Mouse (Mus musculus): ENCODE data around the gene Rhbdf2.

Rhbdf2 gene

DNA sequence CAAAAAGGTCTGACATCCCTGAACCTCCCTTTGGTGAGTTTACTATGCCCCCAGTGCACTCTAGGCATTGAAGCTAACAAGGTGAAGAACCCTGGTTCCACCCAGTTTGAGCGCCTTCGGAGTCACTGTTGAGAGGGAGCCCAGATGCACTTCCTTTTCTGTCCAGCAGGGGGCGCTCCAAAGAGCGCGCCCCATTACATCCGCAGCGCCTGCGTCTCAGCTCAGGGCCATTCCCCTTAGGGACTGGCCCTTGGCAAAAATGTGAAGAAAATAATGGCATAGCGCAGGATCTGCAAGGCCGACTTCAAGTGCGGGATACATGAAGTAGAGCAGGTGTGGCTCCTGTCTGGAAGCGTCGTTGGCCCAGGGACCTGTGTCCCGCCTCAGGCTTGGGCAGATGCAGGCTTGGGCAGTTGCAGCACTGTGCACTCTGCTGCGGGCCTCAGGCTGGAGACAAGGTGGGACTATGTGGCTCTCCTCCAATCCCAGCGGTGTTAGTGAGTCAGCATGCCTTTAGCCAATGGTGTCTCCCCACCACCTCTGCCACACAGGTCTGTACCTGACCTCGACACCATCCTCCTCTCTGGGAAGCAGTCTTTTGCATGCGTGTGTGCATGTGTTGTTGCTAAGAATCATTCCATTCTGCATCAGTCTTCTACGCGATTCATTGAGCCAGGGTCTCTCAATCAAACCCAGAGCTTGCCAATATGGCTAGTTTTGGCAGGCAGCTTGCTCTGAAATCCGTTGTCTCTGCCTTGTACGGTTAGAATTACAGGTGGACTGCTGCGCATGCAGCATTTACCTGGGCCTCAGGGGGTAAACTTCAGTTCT lies 39.8 kb downstream of the Rhbdf2 start:
- DNase-seq (ENCODE audit: low read depth, low spot score) = peak; percentile 91

DNA sequence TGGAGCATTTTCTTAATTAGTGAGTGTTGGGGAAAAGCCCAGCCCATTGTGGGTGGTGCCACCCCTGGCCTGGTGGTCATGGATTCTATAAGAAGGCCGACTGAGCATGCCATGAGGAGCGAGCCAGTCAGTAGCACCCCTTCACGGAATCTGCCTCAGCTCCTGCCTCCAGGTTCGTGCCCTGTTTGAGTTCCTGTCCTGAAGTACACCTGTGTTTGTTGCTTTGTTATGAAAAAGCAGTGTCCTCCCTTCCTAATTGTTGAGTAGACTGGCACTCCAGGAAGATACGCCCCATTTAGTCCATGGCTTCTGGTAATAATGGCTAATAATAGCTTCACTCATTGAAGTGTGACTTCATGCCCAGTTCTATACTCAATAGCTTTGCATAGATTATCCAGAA lies 40.5 kb downstream of the Rhbdf2 start, which contains the start of gene Aanat:
Aanat (plus strand) TSS at position 123 of the 400 bp plus-strand sequence.
- no peak for DNase-seq (ENCODE audit: low read depth, low spot score)

DNA sequence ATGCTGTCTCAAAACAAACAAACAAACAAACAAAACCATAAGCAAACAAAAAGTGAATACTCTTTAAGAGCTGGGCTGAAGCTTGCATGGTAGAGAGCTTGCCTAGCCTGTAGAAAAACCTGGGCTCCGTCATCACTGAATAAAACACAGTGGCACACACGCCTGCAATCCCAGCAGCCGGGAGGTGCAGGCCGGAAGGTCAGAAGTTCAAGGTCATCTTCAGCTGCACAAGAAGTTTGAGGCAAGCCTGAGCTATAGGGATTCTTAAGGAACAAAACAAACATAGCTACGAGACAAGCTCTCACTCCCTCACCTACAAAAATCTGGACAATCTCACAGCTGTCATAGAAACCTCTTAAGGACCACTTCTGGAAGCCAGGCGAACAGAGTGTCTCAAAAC lies 41.1 kb downstream of the Rhbdf2 start:
- DNase-seq (ENCODE audit: low read depth, low spot score) = peak; percentile 72

DNA sequence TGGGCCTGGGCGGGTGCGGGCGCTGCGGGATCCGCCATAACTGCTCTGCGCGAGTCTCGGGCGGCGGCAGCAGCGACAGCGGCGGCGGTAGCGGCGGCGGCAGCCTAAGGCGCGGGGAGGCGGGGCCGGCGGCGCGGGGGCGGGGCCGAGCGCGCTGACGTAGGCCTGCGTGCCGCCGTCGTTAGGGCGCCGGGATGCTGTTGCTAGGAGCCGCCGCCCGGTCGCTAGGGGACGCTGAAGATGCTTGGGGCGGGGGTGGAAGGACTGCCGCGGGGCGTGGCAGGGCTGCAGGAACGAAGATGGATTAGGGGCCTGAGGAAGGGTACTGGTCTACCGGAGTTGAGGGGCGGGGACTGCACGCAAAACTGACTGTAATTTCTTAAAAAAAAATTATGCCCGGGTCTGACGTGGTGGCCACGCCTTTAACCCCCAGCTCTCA lies 45.4 kb downstream of the Rhbdf2 start, which contains the start of gene Ube2o:
Ube2o (minus strand) TSS at position 72 of the 439 bp plus-strand sequence.
- peak; percentile 93 for DNase-seq (ENCODE audit: low read depth, low spot score)

DNA sequence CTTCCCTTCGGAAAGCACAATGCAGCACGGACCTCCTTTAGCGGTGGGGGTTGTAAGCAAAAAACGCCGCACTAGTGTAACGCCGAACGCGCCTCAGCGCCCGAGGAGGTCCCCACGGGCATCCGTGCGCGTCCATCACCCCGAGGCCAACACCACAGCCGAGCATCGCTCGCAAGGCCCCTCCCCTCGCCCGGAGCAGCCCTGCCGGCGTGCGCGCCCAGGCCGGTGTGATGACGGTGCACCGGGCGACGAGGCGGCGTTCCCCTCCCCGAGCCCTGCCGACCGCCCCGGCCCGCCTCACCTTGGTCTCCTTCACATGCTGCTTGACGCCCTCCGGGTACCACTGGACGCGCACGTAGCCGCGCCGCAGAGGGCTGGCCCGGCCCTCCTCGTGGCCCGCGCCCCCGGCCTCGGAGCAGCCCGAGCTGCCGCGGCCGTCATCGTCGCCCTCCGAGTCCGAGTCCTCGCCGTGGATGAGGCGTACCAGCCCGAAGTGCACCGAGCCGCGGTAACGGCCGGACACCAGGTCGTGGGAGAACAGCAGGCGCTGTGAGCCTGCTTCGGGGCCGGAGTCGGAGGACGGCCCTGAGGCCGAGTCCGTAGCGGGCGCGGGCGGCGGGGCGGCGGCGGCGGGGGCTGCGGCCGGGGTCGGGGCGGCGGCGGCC lies 46.0 kb downstream of the Rhbdf2 start:
- peak; percentile 46 for DNase-seq (ENCODE audit: low read depth, low spot score)

DNA sequence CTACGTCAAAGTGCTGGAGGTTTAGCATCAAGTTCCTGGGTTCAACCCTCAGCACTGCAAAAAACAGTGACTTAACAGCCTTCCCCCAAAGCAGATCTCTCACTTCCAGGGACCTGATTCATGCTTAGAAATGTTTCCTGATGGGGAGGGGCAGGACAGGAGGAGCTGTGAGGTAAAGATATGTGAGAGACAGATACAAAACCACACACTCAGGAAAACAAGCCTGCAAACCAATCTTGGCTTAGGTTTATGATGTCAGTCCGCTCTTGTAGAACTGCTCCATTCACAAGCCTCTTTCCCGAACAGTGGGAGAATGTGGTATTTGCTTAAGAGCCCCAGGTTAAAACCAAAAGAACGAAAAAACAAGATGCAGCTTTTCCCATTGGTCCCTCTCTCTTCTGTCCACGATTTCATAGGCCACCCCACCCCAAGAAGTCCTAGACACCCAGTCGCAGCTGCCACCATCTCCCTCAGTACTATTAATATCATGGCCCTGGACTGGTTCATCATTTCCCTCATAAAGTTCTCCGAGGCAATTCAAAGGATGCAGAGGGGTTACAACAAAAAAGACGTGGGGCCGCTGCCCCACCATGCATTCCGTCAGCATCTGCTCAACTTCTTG lies 46.7 kb downstream of the Rhbdf2 start:
- no peak for DNase-seq (ENCODE audit: low read depth, low spot score)

DNA sequence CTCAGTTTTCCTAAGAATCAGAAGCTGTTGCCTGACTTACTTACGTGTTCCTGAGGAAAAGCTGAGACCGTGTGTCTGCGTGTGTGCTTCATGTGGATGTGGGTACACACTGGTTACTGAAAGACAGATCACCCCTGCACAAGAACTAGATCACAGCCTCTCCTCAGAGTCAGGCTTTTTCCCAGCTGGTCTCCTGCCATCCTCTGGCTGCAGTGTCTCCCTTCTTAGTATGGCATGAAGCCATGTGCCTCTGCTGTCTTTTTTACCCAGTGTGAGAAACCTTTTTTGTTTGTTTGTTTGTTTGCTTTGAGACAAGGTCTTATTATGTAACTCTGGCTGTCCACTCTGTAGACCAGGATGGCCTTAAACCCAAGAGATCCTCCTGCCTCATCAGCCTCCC lies 47.5 kb downstream of the Rhbdf2 start:
- no peak for DNase-seq (ENCODE audit: low read depth, low spot score)

DNA sequence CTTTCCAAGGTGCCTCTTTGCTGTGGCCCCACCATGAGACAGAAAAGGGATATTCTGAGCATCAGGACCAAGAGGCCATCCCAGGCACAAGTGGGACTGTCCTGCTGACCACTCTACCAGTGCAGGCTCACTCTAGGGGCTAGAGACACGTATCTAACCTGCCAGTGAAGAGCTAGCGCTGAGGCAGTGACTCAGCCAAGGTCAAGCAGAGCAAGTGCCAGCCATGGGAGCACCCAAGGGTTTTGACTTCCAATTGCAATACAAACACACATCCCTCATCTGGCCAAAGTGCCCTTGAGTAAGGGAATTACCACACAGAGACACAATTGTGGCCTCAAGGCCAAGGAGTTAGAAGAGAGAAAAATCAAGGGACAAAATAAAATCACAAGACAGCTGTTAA lies 51.4 kb downstream of the Rhbdf2 start:
- no peak for DNase-seq (ENCODE audit: low read depth, low spot score)

DNA sequence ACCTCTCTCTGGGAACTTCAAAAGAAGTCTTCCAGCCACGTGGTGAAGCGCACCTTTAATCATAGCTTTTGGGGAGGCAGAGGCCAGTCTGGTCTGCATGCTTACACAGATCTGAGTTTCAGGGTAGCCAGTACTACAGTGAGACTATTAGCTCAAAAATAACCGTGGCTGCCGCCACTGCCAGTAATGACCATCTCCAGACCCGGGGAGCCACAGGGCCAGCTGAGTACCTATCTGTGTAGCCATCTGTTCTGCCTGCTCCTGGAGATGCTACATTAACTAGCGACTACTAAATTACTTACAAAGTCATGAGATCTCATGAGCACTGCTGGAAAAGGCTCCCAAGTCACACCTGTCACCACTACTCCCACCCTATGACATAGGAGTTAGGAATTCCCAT lies 51.8 kb downstream of the Rhbdf2 start:
- no peak for DNase-seq (ENCODE audit: low read depth, low spot score)

DNA sequence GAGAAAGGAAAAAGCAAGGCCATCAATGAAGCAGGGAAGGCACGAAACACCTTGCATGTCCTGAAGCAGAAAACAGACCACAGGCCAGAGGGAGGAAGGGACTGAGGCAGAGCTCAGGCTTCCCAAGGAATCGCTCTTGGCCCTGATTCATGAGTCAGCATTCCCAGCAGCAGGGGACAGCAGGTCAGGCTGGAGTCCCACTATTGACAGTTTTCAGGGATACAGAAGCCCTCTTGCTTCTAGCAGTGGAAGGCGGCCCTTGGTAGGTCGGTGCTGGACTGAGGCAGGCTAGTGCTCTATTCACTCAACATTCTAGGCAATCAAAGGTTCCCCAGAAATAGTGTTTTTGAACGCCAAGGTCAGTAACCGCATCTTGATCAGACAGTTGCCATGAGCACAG lies 52.3 kb downstream of the Rhbdf2 start:
- no peak for DNase-seq (ENCODE audit: low read depth, low spot score)

DNA sequence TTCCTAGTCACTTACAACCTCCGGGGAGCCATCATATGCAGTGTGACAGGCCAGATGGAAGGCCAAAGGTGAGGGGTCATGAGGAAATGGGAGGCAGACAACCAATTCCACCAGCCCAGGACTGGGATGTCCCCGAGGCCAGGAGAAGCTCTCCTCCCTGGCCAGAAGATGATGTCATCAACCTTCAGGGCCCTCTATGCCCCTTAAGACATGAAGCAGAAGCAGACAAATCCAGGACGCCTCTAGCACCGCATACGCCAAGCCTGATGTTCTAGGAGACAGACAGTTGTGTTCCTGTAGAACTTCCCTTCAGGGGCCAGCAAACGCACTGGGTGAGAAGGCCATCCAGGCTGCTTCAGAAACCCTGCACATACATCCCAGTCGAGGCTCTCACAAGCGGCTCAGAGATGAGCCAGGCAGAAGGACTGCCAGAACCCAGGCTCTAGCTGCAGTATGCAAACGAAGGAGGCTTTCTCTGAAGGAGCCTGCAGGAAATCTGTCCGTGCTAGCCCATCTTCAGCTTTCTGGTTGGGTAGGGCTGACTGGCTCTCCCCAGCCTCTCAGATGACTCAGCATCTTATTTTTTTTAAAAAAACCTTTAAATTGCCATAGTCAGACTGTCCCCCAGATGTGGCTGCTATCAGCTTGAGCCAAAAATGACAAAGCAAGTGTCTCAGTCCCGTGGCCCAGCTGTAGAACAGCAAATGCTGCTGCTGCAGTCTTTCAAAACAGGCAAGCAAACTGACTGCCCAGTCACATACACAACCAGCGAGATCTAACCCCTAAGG lies 53.9 kb downstream of the Rhbdf2 start:
- DNase-seq (ENCODE audit: low read depth, low spot score) = no peak

DNA sequence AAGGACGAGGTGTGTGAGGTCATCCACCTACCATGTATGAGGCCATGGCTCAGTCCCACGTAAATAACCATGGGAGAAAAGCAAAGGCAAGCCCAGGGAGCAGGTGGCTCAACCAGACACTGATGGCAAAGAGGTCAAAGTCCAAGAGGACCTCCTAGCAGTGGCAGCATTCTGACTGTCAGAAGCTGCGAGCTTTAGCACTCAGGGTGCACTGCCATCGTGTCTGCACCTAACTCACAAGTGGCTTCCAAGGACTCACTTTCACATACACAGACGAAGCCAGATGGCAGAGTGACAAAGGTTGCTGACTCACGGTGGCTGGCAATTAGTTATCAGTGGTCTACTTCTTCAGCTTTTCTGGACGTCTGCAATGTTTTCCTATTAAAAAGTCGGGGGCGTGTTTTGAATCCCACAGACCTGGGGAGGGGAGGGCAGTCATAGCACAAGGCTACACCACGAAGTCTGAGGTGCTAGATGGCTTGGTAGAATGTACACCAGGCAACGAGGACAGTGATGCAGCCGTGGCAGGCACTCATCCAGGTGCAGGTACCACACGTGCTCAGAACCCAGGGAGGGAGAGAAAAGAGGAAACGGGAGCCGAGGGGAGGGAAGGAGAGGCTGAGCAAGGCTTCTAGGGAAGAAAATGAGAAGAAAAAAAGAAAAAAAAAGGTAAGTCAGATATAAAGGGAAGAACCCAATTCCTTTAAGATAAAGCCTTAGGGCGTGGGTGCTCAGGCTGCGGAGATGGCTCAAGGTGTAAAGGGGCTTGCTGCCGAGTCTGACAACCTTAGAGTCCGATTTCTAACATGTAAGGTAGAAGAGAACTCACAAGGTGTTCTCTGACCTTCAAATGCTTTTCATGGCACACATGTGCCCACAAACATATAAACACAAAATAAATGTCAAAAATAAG lies 54.8 kb downstream of the Rhbdf2 start:
- DNase-seq (ENCODE audit: low read depth, low spot score) = no peak

DNA sequence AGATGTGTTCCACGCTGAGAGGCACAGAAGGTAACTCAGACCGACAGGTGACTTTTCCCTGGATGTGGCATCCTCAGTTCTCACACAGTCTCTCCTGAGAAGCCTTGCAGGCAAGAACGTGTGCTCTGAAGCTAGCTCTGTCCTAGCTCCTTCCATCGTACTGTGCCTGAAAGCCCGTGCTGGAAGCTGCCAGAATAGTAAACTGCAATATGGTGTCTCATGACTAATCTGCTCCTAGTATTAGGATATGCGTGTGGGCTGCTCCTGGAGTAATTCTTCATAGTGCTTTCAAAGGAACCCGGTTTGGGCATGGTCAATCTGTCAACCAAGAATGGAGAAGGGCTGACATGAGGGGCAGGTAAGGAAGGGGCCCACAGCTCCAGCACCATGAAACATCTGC lies 56.0 kb downstream of the Rhbdf2 start:
- DNase-seq (ENCODE audit: low read depth, low spot score) = no peak

DNA sequence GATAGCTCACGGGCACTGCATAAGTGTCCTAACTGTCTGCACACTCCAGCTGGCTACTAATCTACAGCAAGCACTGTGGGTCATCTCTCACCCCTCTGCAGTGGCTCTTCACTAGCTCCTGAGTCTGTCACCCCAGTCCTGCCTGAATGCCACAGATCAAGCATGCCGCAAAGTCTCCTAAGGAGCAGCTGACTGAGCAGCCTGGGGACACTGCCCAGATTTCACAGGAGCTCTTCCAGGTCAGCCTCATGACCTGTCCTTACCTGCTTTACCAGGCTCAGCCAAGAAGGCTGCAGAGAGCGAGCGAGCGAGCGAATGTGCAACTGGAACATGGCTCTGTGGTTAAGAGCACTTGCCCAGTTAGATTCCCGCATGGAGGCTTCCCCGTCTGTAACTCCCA lies 59.3 kb downstream of the Rhbdf2 start:
- DNase-seq (ENCODE audit: low read depth, low spot score) = no peak

DNA sequence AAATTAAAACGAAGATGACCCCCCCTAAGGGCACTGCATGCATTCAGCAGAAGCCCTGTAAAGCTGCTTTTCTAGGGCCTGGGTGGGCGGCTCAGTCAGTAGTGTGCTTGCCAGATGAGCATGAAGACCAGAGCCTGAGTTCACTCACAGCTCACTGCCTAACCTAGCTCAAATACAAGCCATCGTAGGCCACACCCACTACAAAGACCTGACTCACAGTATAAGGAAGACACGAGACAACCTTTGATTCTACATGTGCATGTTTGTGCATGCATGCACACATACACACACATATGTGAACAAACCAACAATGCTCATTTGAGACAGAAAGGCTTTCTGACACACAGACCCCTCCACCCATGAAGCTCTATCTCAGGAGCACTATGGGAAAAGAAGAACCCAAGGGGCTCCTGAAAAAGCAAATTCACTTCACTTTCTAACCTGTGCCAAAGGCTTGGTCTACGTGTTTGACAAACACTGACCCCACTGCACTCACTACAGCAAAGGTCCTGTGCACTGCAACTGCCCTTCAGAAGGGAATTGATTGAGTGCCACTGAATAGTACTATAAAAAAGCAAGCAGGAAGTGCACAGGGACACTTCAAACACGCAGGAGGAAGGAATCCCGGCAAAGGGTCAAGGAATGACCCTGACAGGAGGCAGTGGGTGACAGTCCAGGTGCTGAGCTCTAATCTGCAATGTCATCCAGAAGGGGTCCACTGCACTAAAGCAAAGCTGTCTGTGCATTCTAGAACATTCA lies 61.4 kb downstream of the Rhbdf2 start:
- no peak for DNase-seq (ENCODE audit: low read depth, low spot score)

DNA sequence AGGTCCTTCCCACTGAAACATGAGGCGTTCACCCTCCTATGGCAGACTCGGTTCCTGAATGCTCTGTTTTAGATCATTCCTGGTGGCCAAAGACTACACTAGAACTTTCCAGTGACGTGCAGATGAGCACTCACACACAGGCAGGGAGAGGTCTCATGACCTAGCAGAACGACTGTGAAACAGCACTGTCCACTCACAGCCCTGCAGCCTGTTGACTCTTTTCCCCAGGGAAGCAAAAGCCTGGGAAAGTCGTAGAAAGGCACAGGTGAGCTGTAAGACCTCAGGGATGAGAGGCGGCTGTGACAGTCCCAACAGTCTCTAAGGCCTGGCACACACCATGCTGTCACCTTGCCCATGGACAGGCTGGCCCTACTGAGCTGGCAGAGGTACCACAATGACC lies 70.5 kb downstream of the Rhbdf2 start:
- no peak for DNase-seq (ENCODE audit: low read depth, low spot score)

DNA sequence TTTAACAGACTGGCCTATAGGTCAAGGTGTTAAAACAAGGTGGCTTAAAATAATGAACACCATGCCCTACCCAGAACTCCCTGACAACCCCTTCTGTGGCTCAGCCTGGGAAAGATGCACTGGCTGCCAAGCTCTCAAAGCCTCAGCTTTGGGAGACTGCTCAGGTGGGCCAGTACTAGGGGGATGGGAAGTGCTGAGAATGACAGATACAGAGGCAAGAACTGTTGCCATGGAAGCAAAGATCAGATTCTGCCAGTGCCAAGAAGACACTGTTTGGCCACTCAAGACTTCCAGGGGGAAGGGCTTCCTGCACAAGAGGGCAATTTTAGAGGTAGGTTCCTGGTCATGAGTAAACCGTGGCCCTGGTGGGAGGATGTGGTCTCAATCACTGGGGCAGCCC lies 71.2 kb downstream of the Rhbdf2 start:
- DNase-seq (ENCODE audit: low read depth, low spot score) = no peak

DNA sequence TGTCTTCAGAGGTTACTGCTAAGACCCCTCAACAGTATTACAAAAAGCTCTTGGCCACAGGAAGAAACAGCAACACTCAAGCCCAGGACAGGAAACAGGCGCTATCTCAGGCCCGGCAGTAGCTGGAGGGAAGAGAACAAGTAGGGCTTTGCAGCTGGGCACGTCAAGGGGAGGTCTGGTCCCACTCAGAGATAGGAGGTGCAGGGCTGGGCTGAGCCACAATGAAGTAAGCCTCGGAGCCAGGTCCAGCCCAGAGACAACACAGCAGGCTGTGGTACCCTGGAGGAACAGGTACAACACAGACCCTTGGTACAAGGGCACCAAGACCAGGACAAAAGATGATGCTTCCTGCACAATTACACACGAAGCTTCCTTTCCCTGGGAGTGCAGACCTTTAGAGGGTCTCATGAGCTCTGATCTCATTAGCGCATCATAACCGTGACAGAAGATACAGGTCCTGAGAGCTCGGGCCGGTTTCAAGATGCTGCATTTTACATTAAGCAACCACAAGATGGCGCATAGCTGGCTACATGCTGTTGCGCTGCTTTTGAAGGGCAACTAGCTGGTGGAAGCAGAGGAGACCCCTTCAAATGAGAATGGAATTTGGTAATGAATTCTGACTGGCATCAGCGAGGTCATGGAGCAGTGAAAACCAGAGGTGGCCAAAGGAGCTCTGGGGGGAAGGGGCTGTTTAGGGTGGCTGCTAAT lies 72.5 kb downstream of the Rhbdf2 start:
- peak; percentile 78 for DNase-seq (ENCODE audit: low read depth, low spot score)

DNA sequence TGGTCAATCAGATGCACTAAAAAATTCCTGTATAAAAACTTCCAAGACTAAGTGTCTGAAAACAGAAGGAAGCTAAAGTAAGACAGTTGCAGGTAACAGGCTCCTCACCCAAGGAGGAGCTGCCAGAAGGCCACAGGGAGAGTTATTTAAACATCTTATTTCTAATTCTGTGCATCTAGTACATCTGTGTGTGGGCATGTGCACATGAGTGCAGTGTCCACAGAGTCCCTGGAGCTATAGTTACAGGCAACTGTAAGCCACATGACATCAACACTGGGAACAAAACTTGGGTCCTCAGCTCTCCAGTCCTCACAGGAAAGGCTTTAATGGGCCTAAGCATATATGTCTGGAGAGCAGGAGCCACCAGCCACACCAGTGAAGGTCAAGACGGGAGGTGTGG lies 74.6 kb downstream of the Rhbdf2 start:
- no peak for DNase-seq (ENCODE audit: low read depth, low spot score)

Measured in ZHBTc4 (cell line).